Mouse (Mus musculus): ENCODE results near the gene Bcr.
A peak's percentile ranks its signal among the peaks of the same experiment; 100 is the strongest.

Gene Bcr

DNA sequence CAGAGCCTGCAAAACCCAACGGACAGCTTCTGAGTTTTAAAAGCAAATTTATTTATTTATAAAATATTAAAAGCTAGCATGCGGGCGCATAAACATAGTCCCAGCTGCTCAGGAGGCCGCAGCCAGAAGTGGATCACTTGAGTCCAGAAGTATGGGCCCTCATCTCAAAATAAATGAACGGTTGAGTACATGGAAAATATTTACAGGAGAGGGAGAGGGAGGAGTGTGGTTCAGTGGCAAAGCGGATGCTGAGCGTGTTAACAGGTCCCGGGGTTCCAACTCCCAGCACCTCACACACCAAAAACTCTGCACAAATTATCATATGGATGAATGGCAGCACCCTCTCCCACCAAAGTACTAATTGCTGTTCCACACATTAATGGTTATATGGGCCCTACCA, 2.1 kb upstream of the Bcr start:
- DNase-seq (ENCODE audit: low spot score) = no peak

DNA sequence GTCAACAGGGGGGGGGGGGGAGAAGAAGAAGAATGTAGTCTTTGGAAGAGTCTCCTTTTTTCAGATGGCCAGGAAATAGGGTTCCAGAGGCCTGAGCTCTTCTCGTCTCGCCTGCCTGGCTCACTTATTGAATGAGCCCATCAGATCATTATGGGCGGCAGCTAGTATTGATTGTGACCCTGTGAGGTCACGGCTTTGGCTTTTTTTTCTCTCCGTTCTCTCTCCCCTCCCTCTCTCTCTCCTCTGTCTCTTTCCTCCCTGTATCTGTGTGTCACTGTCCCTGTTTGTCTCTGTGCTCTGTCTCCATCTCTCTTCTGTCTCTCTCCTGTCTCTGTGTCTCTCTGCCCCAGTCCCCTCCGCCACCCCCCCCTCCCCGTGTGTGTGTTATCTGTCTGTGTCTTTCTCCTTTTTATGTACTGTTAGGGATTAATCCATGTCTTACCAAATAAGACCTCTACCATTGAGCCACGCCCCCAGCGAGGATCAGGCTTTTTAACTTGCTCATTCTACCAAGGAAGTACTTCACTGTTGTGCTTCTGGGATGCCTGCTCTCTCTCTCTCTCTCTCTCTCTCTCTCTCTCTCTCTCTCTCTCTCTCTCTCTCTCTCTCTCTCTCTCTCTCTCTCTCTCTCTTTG, 1.5 kb upstream of the Bcr start:
- DNase-seq (ENCODE audit: low spot score) = no peak

DNA sequence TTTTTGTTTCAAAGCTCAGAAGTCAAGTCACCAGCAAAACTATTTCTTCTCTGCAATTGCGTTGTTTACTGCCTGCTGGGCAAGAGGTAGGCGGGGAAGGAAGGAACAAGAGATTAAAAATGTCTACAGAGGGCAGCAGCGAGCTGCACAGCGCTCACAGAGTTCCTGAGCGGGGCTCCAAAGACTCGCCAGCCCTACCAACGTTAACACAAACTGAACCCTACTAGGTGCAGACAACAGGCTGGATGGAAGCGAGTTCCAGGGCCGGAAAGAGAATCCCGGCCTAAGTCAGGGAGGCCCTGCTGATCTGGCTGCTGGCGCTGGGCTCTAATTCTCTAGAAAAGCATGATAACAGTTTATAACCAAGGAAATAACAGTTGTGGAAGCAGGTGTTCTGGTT, 996 bp upstream of the Bcr start:
- DNase-seq (ENCODE audit: low spot score) = peak; percentile 83

DNA sequence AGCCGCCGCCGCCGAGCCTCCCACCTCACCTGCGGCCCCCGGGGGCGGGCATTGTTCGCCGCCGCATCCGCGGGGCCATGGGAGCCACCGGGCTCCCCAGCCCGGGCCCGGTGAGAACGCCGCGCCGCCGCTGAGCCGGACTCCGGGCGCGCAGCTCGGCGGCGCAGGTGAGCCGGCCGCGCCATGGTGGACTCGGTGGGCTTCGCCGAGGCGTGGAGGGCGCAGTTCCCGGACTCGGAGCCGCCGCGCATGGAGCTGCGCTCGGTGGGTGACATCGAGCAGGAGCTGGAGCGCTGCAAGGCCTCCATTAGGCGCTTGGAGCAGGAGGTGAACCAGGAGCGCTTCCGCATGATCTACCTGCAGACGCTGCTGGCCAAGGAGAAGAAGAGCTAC, 447 bp downstream of the Bcr start:
- DNase-seq (ENCODE audit: low spot score) = no peak

DNA sequence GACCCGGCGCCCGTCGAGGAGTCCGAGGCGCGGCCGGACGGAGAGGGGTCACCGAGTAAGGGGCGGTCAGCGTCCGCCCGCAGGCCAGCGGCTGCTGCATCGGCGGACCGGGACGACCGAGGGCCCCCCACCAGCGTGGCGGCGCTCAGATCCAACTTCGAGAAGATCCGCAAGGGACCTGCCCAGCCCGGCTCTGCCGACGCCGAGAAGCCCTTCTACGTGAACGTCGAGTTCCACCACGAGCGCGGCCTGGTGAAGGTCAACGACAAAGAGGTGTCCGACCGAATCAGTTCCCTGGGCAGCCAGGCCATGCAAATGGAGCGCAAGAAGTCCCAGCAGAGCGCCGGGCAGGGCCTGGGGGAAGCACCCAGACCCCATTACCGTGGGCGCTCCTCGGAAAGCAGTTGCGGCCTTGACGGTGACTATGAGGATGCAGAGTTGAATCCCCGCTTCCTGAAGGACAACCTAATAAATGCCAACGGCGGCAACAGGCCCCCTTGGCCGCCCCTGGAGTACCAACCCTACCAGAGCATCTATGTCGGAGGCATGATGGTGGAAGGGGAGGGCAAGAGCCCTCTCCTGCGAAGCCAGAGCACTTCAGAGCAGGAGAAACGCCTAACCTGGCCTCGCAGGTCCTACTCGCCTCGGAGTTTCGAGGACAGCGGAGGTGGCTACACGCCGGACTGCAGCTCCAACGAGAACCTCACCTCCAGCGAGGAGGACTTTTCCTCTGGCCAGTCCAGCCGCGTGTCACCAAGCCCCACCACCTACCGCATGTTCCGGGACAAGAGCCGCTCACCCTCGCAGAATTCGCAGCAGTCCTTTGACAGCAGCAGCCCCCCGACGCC, 1.2 kb downstream of the Bcr start:
- no peak for DNase-seq (ENCODE audit: low spot score)

DNA sequence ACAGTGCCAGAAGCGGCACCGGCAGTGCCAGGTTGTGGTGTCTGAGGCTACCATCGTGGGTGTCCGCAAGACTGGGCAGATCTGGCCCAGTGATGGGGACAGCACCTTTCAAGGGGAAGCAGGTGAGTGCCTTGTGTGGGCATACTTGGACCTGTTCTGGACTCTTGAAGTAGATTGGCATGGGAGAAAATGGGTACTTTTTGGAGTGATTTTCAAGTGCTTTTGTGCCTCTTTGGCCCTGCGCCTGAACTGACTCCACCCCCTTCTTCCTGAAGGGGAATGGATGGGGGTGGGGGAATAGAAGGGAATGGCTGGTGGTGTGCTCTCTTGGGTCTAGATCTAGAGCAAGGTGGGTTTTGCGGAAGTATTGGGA, 1.8 kb downstream of the Bcr start:
- no peak for DNase-seq (ENCODE audit: low spot score)

DNA sequence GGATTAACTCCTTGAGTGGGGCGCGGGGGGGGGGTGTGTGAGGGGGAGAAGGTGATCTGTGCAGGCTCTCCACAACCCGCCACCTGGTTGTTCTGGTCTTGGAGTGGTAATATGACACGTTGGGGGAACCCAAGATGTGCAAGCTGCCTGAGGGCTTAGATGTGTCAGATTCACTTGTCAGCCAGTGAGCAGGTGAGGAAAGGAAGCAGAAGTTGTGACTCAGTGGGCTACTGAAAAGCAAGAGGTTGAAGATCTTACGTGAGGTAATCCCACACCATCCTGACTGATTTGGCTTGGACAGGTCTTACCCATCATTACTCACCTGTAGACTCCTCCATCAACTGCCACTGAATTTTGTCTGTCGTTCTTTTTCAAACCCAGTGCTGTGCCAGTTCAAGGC, 2.2 kb downstream of the Bcr start:
- DNase-seq (ENCODE audit: low spot score) = no peak

DNA sequence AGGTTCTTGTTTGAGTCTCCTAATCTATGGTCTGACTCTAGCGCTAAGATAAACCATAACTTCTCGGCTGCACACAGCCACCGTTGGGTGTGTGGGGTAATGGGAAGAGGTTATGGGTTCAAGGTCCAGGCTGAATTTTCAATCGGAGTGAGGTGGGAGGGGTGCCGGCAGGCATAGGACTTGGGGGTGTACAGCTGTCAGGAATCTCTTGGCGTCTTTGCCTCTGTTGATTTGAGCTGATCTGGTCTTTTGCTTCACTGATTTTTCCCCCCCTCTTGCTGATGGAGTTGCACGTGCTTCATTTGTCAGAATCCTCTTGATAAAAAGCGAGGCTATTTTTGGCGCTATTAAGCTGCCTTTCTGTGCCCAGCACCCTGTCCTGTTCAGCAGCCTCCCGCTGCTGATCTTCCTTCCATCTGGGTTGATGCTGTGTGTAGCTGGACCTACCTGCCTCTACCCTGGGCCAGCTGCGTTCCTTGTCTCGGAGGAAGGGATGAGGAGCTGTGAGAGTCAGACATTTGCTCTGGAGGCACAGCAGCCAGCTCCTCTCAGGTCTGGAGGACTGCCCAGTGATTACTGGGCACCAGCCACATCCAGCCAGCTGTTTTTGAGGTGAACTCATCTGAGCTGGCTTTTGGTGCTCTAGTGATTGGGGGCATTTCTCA, 3.0 kb downstream of the Bcr start:
- peak; percentile 58 for DNase-seq (ENCODE audit: low spot score)

DNA sequence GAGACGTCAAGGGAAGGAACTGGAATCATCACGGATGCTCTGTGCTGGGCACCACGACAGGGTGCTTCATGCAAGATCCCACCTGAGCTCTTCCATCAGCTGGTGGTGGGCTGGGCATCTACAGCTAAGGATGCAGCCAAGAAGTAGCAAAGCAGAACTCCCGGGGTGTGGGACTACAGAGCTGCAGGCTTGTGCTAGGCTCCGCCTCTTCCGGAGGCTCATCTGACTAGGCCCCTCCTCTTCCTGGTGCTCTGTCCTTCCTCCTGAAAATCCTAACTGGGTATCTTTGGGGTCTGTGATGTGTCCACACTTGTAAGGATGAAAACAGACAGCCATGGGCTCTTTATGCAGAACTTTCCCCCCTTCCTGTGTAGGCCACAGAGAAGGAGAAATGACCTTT, 5.3 kb downstream of the Bcr start:
- no peak for DNase-seq (ENCODE audit: low spot score)

DNA sequence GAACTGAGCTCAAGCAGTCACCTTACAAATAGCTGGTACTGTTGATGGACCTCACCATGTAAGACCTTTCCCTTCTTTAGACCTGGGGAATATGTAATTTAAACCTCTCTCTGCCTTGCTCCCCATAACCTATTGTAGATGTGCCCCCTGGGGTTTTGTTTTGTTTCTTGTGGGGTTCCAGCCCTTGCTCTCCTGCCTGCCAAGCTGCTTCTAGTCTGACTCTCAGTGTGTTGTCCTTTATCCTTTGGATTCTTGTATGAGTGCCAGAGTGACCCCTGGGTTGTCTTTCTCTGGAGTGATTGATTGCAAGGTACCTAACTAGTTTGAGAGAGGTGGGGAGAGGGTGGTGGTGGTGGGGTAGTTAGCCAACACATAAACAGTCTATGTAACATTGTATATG, 7.1 kb downstream of the Bcr start:
- no peak for DNase-seq (ENCODE audit: low spot score)

DNA sequence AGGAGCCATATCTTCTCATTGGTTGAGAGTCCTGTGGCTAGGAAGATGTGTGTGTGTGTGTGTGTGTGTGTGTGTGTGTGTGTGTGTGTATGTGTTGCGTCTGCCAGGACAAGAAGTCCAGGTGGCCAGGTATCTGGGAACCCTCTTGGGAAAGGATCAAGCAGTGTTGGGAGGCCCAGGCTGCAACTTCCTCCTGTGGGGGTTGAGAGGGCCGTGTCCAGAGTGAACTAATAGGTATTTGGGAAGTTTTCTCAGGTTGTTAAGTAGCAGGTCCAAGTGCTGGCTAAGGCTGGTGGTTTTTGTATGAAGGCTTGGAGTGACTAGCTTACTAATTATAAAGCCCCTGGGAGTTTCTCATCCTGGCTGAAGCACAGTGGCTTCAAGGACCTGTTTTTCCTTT, 7.7 kb downstream of the Bcr start:
- no peak for DNase-seq (ENCODE audit: low spot score)

DNA sequence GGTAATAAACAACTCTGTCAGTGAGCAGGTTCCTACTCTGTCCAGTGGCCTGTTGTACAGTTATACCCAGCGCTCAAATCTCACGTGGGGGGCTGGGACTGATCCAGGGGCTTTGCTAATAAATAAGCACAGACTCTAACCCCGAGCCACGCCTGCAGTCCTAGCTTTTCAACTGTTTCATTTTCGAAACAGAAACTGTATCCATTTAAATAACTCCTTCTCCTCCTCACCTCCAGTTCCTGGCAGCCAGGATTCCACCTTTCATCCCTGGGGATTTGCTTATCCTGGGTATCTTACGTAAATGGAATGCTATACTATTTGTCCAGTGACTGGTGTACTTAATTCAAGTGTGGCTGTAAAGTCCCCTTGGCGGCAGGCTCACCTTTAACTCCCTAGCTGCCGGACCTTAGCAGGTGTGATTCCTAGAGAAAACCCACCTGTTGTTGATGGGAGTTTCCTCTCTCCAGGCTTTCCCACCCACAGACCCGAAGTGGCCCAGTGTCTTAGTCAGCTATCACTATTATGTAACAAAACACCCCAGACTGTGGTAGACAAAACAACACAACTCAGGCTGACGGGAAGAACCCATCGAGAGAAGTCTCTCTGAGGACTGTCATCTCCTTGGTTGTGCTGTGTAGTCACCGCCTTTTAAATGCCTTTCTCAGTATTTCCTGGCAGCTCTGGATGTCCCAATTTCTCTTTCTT, 8.4 kb downstream of the Bcr start:
- DNase-seq (ENCODE audit: low spot score) = no peak

DNA sequence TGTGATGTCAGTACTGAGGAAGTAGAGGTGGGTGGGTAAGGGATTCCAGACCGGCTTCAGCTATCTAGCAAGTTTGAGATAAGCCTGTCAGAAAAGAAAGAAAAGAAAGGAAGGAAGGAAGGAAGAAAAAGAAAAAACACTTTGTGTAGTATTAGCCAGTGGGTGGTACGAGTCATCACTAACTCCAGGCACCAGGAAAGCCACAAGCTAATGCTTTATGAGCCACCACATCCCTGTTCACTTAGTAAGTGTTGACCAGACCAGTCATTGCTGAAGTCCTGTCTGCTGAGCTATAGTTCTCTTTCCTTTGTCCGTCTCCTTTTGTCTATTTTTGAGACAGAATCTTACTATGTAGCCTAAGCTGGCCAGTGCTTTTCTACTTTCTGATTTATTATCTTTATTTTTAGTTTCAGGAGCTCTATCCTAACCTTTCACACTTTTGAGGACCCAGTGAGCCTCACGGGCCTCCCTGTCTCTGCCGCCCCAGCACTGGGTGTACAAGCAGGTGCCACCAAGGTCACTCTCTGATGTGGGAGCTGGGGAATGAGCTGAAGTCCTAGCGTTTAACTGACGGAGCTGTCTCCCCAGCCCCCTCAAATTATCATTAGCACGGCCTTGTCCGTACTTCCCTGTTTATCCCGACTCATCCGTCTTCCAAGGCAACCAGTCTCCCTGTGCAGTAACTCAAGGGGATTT, 10.0 kb downstream of the Bcr start:
- no peak for DNase-seq (ENCODE audit: low spot score)

DNA sequence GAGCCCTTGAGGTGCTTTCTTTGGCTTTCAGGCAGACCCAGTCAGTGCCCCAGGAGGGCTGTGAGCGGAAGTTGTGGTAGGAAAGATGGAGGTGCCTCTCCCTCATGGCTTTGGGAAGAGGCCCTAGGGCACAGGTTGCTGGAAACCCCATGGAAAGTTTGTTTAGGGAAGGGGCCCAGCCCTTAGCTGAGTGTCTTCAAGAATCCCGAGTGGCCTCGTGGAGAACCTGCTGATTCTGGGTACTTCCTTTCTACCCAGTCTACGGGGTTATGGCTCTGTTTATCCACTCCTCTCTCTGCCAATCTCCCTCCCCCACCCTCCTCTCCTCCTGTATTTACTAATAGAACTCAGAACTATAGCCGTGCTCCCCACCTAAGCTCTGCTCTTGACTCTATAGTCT, 15.3 kb downstream of the Bcr start:
- DNase-seq (ENCODE audit: low spot score) = no peak

DNA sequence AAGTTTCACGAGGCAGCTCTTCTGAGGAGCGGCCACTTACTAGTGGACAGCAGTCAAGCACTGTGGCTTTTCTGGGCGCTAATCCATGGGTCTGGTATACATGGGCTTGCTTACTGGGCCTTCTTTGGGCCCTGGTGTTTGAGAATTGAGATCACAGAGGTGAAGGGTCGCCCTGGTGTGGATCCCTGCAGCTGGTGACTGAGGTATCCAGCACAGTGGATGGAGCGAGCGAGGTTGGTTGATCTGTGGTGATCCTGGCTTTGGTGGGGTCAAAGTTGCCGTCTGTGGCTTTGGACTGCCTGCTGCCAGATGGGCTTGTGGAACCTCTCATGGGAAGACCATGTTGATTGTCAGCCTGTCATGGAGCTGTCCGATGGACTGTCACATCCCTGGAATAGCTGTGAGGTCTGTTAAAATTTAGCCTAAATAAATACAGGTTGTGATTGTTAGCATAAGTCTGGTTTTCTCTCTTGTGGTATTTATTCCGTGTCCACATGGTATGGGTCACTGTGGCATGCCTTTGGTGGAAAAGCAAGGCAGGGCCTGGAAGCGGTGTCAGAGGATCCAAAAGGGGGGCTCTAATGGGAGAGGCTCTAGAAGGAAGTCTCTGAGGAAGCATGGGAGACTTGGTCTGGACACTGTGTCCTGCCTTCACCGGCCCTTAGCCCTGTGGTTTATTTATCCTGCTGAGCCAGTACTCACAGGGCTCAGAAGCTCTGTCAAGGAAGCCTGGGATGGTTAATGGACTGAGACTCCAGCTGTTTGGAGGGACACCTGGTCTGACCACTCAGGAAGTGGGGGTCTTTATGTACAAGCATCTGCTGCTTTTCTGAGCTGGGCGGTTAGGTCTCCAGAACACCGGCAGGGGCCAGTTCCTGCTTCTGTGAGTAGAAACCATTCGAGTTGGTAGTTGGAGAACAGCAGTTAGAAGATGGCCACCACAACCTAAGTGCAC, 18.1 kb downstream of the Bcr start:
- DNase-seq (ENCODE audit: low spot score) = no peak

DNA sequence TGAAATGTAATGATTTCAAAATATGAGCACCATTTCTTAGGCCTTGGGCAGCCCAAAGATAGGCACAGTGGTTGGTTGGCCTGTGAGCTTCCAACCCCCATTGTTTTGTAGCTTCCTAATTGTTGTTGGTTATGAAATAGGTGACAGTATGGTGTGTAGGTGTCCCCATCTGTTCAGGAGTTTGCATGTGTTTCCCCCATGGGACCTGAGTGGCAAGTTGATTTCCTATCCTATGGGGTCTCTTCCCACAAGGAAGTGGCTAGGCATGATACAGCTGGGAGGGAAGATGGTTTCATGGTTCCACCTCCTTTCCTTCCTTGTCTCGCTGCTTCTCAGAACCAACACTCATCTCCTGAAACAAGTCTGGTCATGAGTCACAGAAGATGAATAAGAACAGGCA, 24.9 kb downstream of the Bcr start:
- DNase-seq (ENCODE audit: low spot score) = no peak

DNA sequence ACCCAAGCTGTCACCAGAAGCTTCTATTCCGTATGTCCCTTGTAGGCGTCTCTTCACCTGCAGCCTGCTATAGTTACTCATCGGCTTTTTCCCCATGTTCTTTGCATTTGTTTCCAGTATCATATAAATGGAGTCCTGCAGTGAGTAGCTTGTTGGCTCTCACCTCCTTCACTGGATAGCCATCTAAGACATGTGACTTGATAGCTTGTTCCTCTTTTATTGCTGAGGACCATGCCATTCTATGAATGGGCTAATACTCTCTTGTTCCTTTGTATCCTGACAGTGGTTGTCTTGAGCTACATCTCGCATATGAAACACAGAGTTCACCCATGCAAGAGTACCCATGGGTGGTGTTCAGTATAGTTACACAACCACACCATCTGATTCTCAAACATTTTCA, 28.1 kb downstream of the Bcr start:
- no peak for DNase-seq (ENCODE audit: low spot score)

DNA sequence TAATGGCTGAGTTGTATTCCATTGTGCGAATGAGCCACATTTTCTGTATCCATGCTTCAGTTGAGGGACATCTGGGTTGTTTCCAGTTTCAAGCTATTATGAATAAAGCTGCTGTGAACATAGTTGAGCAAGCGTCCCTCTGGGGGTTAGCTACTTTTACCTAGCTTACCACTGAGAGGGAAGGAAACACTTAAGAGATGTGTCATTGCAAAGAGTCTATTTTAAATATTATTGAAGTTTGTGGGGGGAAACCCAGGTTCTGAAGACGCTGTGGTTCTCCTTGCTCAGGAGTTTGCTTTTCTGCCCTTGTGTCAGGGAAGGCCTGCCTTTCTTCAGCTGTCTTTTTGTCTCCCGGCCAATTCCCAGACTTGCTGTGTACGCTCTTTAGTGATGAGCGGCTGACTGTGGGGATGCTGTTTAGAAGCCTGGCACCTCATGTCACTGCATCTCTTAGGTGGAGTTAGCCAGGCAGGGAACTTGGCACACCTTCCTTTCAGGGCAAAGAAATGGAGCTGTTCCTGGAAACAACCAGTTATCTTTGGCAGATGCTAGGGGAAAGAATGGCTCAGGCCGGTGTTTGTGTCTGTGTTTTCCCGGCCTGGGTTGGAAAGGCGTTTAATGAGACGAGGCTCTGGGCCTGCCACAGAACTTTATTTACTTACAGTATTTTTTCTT, 31.2 kb downstream of the Bcr start:
- DNase-seq (ENCODE audit: low spot score) = peak; percentile 51

DNA sequence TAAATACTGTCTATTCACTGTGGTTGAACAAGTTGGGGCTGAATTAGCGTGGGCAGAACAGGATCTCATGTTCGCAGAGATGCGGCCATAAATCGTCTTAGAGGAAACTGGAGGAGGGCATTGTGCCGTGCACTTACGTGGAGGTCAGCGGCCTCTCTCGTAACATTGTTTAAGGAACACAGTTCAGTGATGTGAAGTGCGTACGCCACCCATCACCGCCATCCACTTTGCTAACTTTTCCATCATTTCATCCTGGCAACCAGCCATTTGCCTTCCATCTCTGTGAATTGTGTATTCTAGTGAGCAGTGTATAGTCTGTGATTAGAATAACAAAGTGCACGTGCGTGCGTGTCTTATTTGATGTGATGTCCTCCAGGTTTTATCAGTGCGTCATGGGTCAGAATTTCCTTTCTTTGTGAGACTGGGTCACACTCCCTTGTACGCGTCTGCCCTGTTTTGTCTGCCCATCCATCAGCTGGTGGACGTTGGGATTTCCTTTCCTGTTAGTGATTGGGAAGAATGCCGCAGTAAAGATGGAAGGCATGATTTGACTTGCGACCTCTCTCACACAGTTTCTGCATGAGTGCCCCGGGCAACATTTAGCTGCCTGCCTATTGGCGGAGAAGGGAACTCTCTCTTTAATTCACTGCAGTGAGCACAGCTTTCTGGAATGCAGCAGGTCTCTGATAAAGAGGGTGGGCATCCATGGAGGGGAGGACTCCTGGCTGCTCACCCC, 33.0 kb downstream of the Bcr start:
- DNase-seq (ENCODE audit: low spot score) = no peak

DNA sequence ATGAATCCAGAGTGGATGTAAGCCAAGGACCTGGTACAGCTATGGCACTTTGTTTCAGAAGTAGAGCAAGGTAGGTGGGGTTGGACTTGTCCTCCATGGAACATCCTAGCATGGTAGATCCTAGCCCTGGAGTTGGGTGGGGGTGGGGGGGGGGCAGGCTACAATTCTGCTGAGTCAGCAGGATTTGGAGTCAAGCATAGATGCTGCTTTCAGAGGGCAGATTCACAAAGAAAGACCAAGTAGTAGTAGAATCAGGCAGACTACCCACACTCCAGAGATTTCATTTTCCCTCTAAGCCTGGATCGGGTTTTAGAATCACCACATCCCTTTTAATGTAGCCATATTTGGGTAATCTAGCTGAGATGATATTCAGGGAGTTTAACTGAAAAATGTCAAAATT, 33.9 kb downstream of the Bcr start:
- DNase-seq (ENCODE audit: low spot score) = no peak
